Comparison of ENCODE assay signal across 12 mouse cellular contexts in the genomic region with DNA sequence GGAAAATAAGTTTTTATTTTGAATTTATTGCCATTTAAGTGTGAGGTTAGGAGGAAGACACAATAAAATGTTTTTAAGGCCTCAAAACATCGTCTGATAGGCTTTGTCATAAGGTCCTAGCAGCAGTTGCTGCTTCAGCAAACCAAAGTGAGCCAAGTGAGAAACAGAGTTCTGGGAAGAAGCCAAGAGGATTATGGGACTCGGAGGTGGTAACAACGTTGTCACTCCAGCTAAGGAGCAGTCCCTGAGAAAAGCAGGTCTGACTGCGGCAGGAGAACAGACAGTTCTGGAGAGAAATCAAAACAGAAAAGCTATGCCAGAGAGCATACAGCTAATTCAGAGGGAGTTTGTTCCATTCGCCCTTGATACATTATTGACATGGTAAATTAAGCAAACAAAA.
"Had no signal": no experiment of that assay in that cellular context is flagged by ENCODE, and none has a peak within 500 bp of the region (broad histone marks: within the 10 kb centered on the region; RNA-seq: fewer than 3 reads in every experiment).

No protein-coding gene starts in this region.

- H3K4me1 ChIP-seq: midbrain, embryonic 12.5 days; neural tube, embryonic 15.5 days had no signal

- H3K36me3 ChIP-seq: limb, embryonic 12.5 days; midbrain, embryonic 12.5 days; neural tube, embryonic 15.5 days had no signal

- H3K9me3 ChIP-seq: neural tube, embryonic 15.5 days had no signal

- H3K4me3 ChIP-seq: limb, embryonic 12.5 days; midbrain, embryonic 12.5 days; myocyte; neural tube, embryonic 15.5 days had no signal

- H3K27me3 ChIP-seq: limb, embryonic 12.5 days; midbrain, embryonic 12.5 days; neural tube, embryonic 15.5 days had no signal

- DNase-seq: kidney, postnatal 25 days; layer of hippocampus, adult 9-11 months; layer of hippocampus, postnatal 36 days; lung, adult 18-20 months; right cerebral cortex, adult 18-20 months; right cerebral cortex, postnatal 25 days; thymus, postnatal 4 days had no signal

- H3K4me2 ChIP-seq: limb, embryonic 12.5 days; midbrain, embryonic 12.5 days; neural tube, embryonic 15.5 days had no signal

- H3K9ac ChIP-seq: limb, embryonic 12.5 days; liver, embryonic 14.5 days; midbrain, embryonic 12.5 days; neural tube, embryonic 15.5 days had no signal

- H3K27ac ChIP-seq: limb, embryonic 12.5 days; liver, embryonic 14.5 days; midbrain, embryonic 12.5 days; neural tube, embryonic 15.5 days had no signal
